Mouse (Mus musculus) midbrain, embryonic 16.5 days (tissue): ENCODE data around the gene Cdh1. TPM values are rescaled to one million over a fixed set of nuclear protein-coding genes. Genes with fewer than 3 reads are reported as not detected.
"Not testable (repeated sequence)": the region's sequence is repeated elsewhere in the genome, so short reads cannot be mapped to it uniquely, and the experiment has no call there.

Experiments
- ATAC-seq: fragments of 200-750 bp; cut with Nextera tagmentation; 2 replicates; pipeline ENCODE4 v1.8.0; 2017; ENCODE audit warnings: moderate TSS enrichment
- H3K27ac ChIP-seq: fragments of 300-500 bp; sonication (generic); 2 replicates; pipeline ENCODE4 v1.5.1; 2014; ENCODE audit warnings: mild to moderate bottlenecking, low read length, mixed read lengths
- H3K27me3 ChIP-seq: fragments of 300-500 bp; sonication (generic); 2 replicates; pipeline ENCODE4 v1.6.1; 2014; ENCODE audit warnings: low read depth, low read length, mixed read lengths; ENCODE audit not compliant: control insufficient read depth, insufficient read depth
- H3K36me3 ChIP-seq: fragments of 300-500 bp; sonication (generic); 2 replicates; pipeline ENCODE4 v1.6.1; 2014; ENCODE audit warnings: mild to moderate bottlenecking, low read length, moderate library complexity, mixed read lengths; ENCODE audit not compliant: control insufficient read depth, insufficient read depth
- H3K4me1 ChIP-seq: fragments of 300-500 bp; sonication (generic); 2 replicates; pipeline ENCODE4 v1.6.1; 2014; ENCODE audit warnings: mild to moderate bottlenecking, low read length, mixed read lengths; ENCODE audit not compliant: control insufficient read depth, insufficient read depth
- H3K4me2 ChIP-seq: fragments of 300-500 bp; sonication (generic); 2 replicates; pipeline ENCODE4 v1.6.1; 2014; ENCODE audit warnings: mild to moderate bottlenecking, low read length, mixed read lengths
- H3K4me3 ChIP-seq: fragments of 300-500 bp; sonication (generic); 2 replicates; pipeline ENCODE4 v1.5.1; 2014; ENCODE audit warnings: low read depth, mild to moderate bottlenecking, low read length, moderate library complexity, mixed read lengths
- H3K9ac ChIP-seq: fragments of 300-500 bp; sonication (generic); 2 replicates; pipeline ENCODE4 v1.6.1; 2014; ENCODE audit warnings: low read depth, low read length, mixed read lengths
- H3K9me3 ChIP-seq: fragments of 300-500 bp; sonication (generic); replicated peaks from 2 replicates; pipeline ENCODE4 v1.6.1; 2014; ENCODE audit warnings: mild to moderate bottlenecking, low read length, mixed read lengths; ENCODE audit not compliant: control insufficient read depth, poor library complexity, severe bottlenecking
- WGBS: fragments of 180-500 bp; shearing (Covaris S2); extraction: QIAGEN DNeasy Blood & Tissue Kit; methylation state at CpG from one replicate; pipeline ENCODE4 v1.1.7; 2014; 5-methylcytosine and 5-hydroxymethylcytosine counted together
- polyA plus RNA-seq: library from polyadenylated mRNA; unstranded; fragments of >200 nt; fragmentation: Nextera tagmentation; extraction: Ambion mirVana; gene quantifications from 2 replicates; pipeline ENCODE4 v1.2.1, GENCODE M21; 2015

Gene Cdh1
- polyA plus RNA-seq, 1 experiment from 2014 or later = 4.1 TPM

- Histone ChIP-seq H3K4me3 (no peak overlapping the region), H3K9me3 (no peaks in the 10 kb centered on the region; the same call in 1 of the 2 replicates), H3K4me1 (no peaks in the 10 kb centered on the region), H3K4me2 (no peak overlapping the region), H3K36me3 (no peaks in the 10 kb centered on the region), H3K9ac (no peak overlapping the region), H3K27ac (no peak overlapping the region), H3K27me3 (no peaks in the 10 kb centered on the region)
- no peak for ATAC-seq
- WGBS = 95% methylated on average over 3 of the region's 3 CpGs
Observed at GRCm38 (mm10) chr8:106585671-106586037, 17.5 kb upstream of the Cdh1 start.

GRCm38 (mm10) chr8:106586896-106587295 is 16.3 kb upstream of the Cdh1 start:
- Histone ChIP-seq H3K9ac (no peak overlapping the region), H3K27me3 (no peaks in the 10 kb centered on the region), H3K4me3 (no peak overlapping the region), H3K36me3 (no peaks in the 10 kb centered on the region), H3K4me1 (no peaks in the 10 kb centered on the region), H3K4me2 (no peak overlapping the region), H3K27ac (no peak overlapping the region), H3K9me3 (no peaks in the 10 kb centered on the region; the same call in 1 of the 2 replicates)
- WGBS = 80% methylated on average over 8 of the region's 8 CpGs
- no peak for ATAC-seq

GRCm38 (mm10) chr8:106588443-106589431 is 14.4 kb upstream of the Cdh1 start:
- WGBS = 77% methylated on average over 3 of the region's 3 CpGs
- Histone ChIP-seq H3K4me1 (no peaks in the 10 kb centered on the region), H3K27ac (no peak overlapping the region), H3K4me3 (no peak overlapping the region), H3K4me2 (no peak overlapping the region), H3K9me3 (no peaks in the 10 kb centered on the region), H3K36me3 (no peaks in the 10 kb centered on the region), H3K9ac (no peak overlapping the region), H3K27me3 (no peaks in the 10 kb centered on the region)
- no peak for ATAC-seq

DNA sequence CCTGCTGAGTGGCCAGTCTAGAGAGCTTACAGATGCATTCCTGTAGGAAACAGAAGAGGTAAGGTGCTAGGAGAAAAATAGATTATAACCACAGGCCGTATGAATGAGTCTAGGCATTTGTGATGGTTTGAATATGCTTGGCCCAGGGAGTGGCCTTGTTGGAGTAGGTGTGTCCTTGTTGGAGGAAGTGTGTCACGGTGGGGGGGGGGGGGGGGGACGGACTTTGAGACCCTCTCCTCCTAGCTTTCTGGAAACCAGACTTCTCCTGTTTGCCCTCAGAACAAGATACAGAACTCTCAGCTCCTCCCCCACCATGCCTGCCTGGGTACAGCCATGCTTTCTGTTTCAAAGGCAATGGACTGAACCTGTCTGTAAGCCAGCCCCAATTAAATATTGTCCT is 10.7 kb upstream of the Cdh1 start:
- Histone ChIP-seq H3K27ac (no peak overlapping the region), H3K9me3 (no peaks in the 10 kb centered on the region), H3K4me1 (no peaks in the 10 kb centered on the region), H3K36me3 (no peaks in the 10 kb centered on the region), H3K4me3 (no peak overlapping the region), H3K27me3 (no peaks in the 10 kb centered on the region), H3K9ac (no peak overlapping the region), H3K4me2 (no peak overlapping the region)
- WGBS = 79% methylated on average over 3 of the region's 3 CpGs
- ATAC-seq = no peak

GRCm38 (mm10) chr8:106595623-106596022 is 7.5 kb upstream of the Cdh1 start:
- WGBS = 95% methylated on average over 3 of the region's 3 CpGs
- ATAC-seq, H3K27me3 ChIP-seq: not testable (repeated sequence)

GRCm38 (mm10) chr8:106597067-106597466 is 6.1 kb upstream of the Cdh1 start:
- H3K4me1 ChIP-seq = no peaks in the 10 kb centered on the region
- H3K27ac ChIP-seq = no peak overlapping the region
- WGBS = 97% methylated on average over 5 of the region's 5 CpGs
- no peak overlapping the region for H3K4me2 ChIP-seq
- H3K27me3 ChIP-seq = no peaks in the 10 kb centered on the region
- no peaks in the 10 kb centered on the region for H3K36me3 ChIP-seq
- no peak overlapping the region for H3K4me3 ChIP-seq
- no peak for ATAC-seq
- H3K9me3 ChIP-seq = no peaks in the 10 kb centered on the region
- no peak overlapping the region for H3K9ac ChIP-seq

More at GRCm38 (mm10) chr8:106595623-106596022, 7.5 kb upstream of the Cdh1 start:
- H3K36me3 ChIP-seq, H3K4me3 ChIP-seq, H3K27ac ChIP-seq, H3K4me2 ChIP-seq, H3K9me3 ChIP-seq, H3K9ac ChIP-seq, H3K4me1 ChIP-seq: not testable (repeated sequence)

DNA sequence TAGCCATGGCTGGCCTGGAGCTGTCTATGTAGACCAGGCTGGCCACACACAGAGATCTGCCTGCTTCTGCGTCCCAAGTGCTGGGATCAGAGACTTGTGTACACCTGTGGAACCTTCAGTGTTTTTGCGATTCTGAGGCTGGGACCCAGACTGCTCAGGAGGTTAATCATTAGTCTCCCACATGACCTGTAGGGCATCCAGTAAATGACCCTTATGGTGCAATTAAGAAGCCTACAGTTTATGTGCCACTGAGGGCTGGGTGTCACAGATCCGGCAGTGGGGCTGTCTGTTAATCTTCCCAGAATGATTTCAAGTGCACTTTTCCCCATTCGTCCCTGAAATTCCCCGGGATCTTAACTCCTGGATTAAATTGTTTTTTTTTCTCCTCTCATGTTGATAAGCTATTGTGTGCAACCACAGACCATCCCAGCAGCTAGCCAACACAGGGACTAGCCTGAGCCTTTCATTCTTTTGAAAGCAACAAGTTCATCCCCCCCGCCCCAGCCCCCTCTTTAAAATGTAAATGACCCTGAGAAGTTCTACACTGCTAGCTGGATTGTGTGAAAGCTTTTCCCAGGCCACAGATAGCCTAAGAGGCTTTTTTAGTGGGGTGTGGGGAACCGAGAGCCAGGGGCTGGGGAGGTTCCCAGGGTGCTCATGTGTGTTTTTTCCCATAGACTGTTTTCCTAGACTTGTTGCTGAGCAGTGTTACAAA is 3.7 kb upstream of the Cdh1 start:
- Histone ChIP-seq H3K4me1 (peaks cover 12% of the 10 kb centered on the region), H3K27me3 (peaks cover 16% of the 10 kb centered on the region), H3K4me3 (no peak overlapping the region), H3K9ac (no peak overlapping the region), H3K27ac (no peak overlapping the region), H3K9me3 (no peaks in the 10 kb centered on the region), H3K4me2 (no peak overlapping the region), H3K36me3 (no peaks in the 10 kb centered on the region)
- 22% methylated on average over 7 of the region's 7 CpGs for WGBS
- ATAC-seq = no peak

DNA sequence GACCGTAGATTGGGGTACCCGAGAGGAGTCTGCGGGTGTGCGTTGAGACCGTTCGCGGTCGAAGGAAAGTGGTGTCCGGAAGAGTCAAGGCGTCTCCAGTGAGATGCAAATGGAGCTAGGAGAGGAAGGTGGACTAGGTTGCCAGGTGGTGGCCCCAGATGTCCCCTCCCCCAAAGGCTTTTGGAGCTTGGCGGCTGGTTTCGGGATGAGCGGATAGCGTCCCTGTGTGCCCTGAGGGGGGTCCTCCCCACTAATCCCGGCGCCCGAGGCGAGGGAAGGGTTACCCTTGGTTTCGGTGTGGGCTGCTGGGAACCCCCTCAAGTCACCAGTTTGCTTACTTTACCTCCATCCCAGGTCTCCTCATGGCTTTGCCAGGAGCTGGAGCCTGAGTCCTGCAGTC is 782 bp downstream of the Cdh1 start:
- under 1% methylated on average over 17 of the region's 19 CpGs for WGBS
- peaks cover 12% of the 10 kb centered on the region for H3K4me1 ChIP-seq
- H3K4me3 ChIP-seq = peak overlapping the region; percentile 56
- H3K4me2 ChIP-seq = peak overlapping the region; percentile 95
- H3K27ac ChIP-seq = no peak overlapping the region
- H3K9me3 ChIP-seq = no peaks in the 10 kb centered on the region
- H3K36me3 ChIP-seq = no peaks in the 10 kb centered on the region
- peak overlapping the region; percentile 45; the same call in 1 of the 2 replicates for H3K9ac ChIP-seq
- H3K27me3 ChIP-seq = peaks cover 28% of the 10 kb centered on the region
- ATAC-seq = no peak

DNA sequence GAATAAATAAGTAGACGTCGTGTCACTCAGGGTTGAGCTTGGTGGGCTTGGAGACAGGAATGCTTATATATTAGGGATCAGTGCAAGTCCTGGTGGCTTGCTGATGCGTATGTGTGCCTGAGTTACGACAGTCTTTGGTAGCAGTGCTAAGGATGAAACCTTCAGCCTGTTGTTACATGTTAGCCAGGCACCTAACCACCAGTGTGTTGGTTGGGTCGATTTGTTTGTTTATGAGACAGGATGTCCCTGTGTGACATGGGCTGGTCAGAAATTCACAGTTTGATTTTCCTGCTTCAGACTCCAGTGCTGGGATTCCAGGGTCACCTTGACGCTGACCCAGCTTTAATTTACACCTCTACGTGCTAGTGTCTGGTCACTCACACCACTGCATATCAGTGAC is 2.5 kb downstream of the Cdh1 start:
- 74% methylated on average over 7 of the region's 7 CpGs for WGBS
- no peak overlapping the region for H3K27ac ChIP-seq
- H3K4me2 ChIP-seq = no peak overlapping the region
- peaks cover 12% of the 10 kb centered on the region for H3K4me1 ChIP-seq
- no peak overlapping the region for H3K9ac ChIP-seq
- H3K9me3 ChIP-seq = no peaks in the 10 kb centered on the region
- peaks cover 28% of the 10 kb centered on the region for H3K27me3 ChIP-seq
- ATAC-seq = no peak
- no peaks in the 10 kb centered on the region for H3K36me3 ChIP-seq
- no peak overlapping the region for H3K4me3 ChIP-seq
